Mouse (Mus musculus) bone marrow, adult 2 months (tissue): ENCODE data around the gene 1700029I15Rik. TPM values are rescaled to one million over a fixed set of nuclear protein-coding genes. Genes with fewer than 3 reads are reported as not detected.

Experiments used
- H3K27ac ChIP-seq: fragments of 200-500 bp; 2 replicates; pipeline ENCODE4 v1.5.1; 2012; ENCODE audit warnings: low read depth, mild to moderate bottlenecking, control low read depth, inconsistent platforms, low read length; ENCODE audit not compliant: control insufficient read depth, poor library complexity, insufficient read depth
- H3K4me1 ChIP-seq: fragments of 200-500 bp; 2 replicates; pipeline ENCODE4 v1.6.1; 2011; ENCODE audit warnings: low read length; ENCODE audit not compliant: control insufficient read depth, insufficient read depth
- H3K4me3 ChIP-seq: fragments of 200-500 bp; replicated peaks from 2 replicates; pipeline ENCODE3; 2011; ENCODE audit warnings: mild to moderate bottlenecking, low read depth, low read length, control low read depth; ENCODE audit not compliant: control insufficient read depth
- CTCF ChIP-seq: fragments of 200-500 bp; IDR thresholded peaks from 2 replicates; pipeline ENCODE4 v1.5.1; 2011; ENCODE audit warnings: low read length, control low read depth; ENCODE audit not compliant: control insufficient read depth, insufficient read depth
- POLR2A ChIP-seq: fragments of 200-500 bp; IDR thresholded peaks from 2 replicates; pipeline ENCODE4 v1.6.1; 2011; ENCODE audit warnings: low read depth, mild to moderate bottlenecking, control low read depth, low read length, borderline replicate concordance; ENCODE audit not compliant: control insufficient read depth
- WGBS: fragments of 180-500 bp; shearing (Covaris S2); methylation state at CpG from one replicate; pipeline ENCODE4 v1.1.7; 2018; 5-methylcytosine and 5-hydroxymethylcytosine counted together
- polyA plus RNA-seq: library from polyadenylated mRNA; stranded (reverse); fragments of >200 nt; gene quantifications from 2 replicates; pipeline ENCODE4 v1.2.4, GENCODE M21; 2011; ENCODE audit warnings: low replicate concordance; ENCODE audit not compliant: missing spikeins, insufficient read depth, insufficient read length

1700029I15Rik gene
- polyA plus RNA-seq, 1 experiment: 6.7 TPM

DNA sequence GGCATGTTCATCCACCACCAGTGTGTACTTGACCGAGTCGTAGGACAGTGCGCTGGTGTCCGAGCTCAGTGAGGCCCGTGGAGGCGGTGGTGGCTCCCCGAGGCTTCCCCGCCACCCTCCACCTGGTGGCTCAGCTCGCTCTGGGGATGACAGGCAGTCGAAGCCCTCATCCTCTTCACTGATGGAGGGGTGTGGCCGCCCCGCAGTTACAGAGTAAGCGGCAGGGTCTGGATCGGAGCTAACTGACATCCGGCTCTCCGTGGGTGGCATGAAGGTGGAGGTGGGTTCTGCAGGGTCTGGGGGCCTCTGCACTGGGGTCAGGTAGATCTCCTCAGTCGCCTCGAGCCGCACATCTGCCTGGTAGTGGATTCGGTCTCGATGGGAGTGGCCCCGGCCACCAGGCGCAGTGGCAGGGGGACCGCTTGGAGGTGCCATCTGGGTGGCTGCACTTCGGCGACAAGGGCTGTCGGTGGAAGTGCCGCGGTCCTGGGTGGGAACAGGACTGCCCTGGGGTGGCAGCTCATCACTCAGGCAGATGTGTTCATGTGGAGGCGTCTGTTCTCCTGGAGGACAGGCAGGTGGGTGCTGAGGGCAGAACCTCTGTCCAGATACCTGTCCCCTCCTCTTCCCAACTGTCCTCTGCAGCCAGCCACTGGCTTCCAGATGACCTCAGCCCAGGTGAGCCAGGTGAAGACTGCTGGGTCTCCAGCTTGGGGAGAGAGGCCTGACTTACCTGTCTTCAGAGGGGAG, 4.7 kb downstream of the 1700029I15Rik start:
- H3K27ac ChIP-seq: no peak overlapping the region
- no peaks in the 10 kb centered on the region for H3K4me1 ChIP-seq
- H3K4me3 ChIP-seq: no peak overlapping the region
- no peak for TF ChIP-seq POLR2A
- TF ChIP-seq CTCF: no peak
- WGBS: 87% methylated on average over 30 of the region's 30 CpGs

DNA sequence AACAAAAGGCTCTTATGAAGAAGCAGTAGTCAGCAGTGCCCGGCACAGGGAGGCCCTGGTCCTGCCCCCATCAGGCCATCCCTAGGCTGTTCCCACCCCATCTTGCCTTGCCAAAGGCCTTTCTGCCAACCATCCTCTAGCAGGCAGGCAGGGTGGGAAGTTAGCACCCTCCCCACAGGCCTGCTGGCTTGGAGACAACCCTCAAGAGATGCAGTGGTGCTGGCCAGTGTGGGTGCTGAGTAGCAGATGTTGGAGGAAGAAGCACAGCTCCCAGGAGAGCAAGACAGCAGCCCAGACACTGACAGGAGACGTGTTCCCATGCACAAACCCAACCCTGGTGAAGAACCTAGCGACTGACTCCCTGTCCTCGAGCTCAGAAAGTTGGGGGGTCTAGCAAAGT, 5.3 kb downstream of the 1700029I15Rik start:
- TF ChIP-seq POLR2A (no peak), CTCF (no peak)
- WGBS: 63% methylated on average over 4 of the region's 4 CpGs
- no peak overlapping the region for H3K27ac ChIP-seq
- H3K4me1 ChIP-seq: no peaks in the 10 kb centered on the region
- H3K4me3 ChIP-seq: no peak overlapping the region

DNA sequence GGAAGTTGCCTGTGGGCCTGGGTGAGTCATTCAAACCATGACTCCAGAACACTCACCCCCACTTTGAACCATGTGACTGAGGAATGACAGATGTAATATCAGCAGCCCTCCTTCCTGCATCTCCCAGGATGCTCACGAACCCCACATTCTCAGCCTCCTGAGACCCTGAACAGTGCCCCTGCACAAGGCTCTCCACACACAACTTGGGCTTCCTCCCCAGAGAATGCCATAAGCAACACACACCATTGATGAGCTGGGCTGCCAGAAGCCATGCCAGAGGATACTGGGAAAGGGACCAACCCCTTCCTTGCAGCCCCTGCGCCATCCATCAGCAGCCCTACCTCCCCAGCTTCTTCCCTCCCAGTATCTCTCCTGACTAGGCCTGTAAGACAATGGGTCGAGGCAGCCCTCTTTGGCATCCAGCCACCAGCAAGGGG, 5.8 kb downstream of the 1700029I15Rik start:
- H3K27ac ChIP-seq: no peak overlapping the region
- WGBS: 65% methylated on average over 3 of the region's 3 CpGs

GRCm38 (mm10) chr2:92388891-92389641, 6.7 kb downstream of the 1700029I15Rik start:
- 3% methylated on average over 62 of the region's 62 CpGs for WGBS
- no peak for TF ChIP-seq POLR2A
- no peak for TF ChIP-seq CTCF
- Histone ChIP-seq H3K4me1 (no peaks in the 10 kb centered on the region), H3K4me3 (no peak overlapping the region), H3K27ac (no peak overlapping the region)

More for the DNA sequence above, 5.8 kb downstream of the 1700029I15Rik start:
- H3K4me3 ChIP-seq: no peak overlapping the region
- no peaks in the 10 kb centered on the region for H3K4me1 ChIP-seq
- no peak for TF ChIP-seq POLR2A

- 42% methylated on average over 10 of the region's 10 CpGs for WGBS
- H3K4me1 ChIP-seq: no peaks in the 10 kb centered on the region
- no peak overlapping the region for H3K4me3 ChIP-seq
- no peak overlapping the region for H3K27ac ChIP-seq
- TF ChIP-seq POLR2A: no peak
- no peak for TF ChIP-seq CTCF
Measured at GRCm38 (mm10) chr2:92389645-92390044, 7.3 kb downstream of the 1700029I15Rik start.

GRCm38 (mm10) chr2:92390206-92390930, 8.0 kb downstream of the 1700029I15Rik start:
- 58% methylated on average over 6 of the region's 6 CpGs for WGBS
- H3K27ac ChIP-seq: no peak overlapping the region
- TF ChIP-seq CTCF (no peak), POLR2A (no peak)

DNA sequence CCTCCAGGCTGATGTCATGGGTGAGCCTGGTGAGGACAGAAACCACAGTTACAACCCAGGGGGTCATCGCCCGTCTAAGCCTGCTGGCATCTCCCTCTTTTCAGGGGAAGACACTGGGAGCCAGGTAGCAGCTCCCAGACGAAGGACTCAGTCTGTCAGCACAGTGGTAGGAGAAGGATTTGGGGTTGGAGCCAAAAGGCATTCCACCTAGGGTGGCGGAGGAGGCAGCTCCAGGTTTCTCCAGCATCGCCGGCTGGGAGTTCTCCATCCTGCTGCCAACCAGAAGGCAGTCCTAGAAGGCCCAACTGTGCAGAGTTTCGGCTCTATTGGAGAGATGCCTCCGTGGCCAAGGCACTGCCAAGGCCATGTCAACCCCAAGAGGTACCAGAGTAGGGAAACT, 8.8 kb downstream of the 1700029I15Rik start:
- Histone ChIP-seq H3K4me3 (no peak overlapping the region), H3K27ac (no peak overlapping the region), H3K4me1 (no peaks in the 10 kb centered on the region)
- TF ChIP-seq CTCF (no peak), POLR2A (no peak)
- whole genome bisulfite sequencing: 89% methylated on average over 8 of the region's 8 CpGs

More at GRCm38 (mm10) chr2:92390206-92390930, 8.0 kb downstream of the 1700029I15Rik start:
- Histone ChIP-seq H3K4me1 (no peaks in the 10 kb centered on the region), H3K4me3 (no peak overlapping the region)

DNA sequence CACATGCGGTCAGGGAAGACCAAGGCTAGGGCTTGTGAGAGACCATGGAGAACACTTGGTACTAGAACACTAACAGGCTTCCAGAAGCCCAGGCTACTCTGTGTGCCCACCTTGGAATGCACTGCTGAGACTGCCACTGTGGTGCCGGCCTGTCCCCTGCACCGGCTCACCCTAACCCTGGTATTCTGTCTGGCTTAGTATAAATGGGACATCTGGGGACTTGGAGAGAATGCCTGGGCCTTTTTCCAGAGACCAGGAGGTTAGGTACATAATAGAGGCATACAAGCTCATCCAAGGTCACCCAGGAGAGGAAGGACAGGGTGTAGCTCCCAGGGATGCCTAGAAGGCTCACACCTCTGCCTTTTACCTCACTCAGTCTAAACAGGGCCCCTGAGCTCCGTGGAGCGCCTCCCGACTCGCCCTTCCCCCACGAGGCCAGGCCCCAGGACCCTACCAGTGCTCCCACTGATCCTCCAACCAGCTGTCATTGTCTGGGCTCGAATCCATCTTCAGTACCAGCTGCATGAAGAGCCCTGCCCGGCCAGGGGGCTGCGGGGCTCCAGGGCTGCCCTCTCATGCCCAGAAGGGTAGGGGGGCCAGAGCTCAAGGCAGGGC, 9.5 kb downstream of the 1700029I15Rik start:
- TF ChIP-seq POLR2A: no peak
- no peak for TF ChIP-seq CTCF
- Histone ChIP-seq H3K4me1 (no peaks in the 10 kb centered on the region), H3K4me3 (no peak overlapping the region), H3K27ac (no peak overlapping the region)
- WGBS: 55% methylated on average over 11 of the region's 11 CpGs
